Mouse (Mus musculus) T-helper 2 cell (primary cell): ENCODE data around the gene 1700017N19Rik.

Experiments
- in situ Hi-C: fragments of 300-600 bp; cut with MboI, MseI; formaldehyde crosslinking; loops from one replicate; pipeline ENCODE4 v1.15.1; 2025; ENCODE audit warnings: high pct_unique_total_duplicates

The 1700017N19Rik gene

DNA sequence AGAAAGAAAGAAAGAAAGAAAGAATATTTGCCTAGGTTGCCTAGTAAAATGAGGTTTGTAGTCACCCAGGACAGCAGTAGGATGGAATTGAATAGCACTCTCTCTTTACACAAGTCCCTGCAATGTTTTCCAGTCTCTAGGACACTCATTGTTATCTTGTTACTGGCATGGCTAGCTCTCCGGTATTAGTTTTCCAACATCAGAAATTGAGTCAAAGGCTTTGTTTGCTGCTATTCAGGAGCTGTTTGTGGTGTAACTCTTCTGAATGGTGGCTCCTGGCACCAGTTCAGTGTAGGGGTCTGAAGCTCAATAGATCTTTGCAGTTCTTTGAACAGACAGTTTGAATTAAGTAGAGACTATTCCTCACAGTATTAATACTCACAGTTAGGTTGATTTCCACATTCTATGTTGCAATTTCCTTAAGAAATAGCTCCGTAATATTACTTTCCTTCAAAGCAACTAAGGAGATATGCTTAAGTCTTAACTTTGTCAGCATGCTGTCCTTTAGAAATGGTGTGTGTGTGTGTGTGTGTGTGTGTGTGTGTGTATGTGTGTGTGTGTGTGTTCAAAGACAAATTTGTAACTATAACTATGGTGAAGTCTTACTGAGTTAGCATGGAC lies 71.8 kb downstream of the 1700017N19Rik start:
- in situ Hi-C loops = no loop called here
